Mouse (Mus musculus): ENCODE measurements around the gene Ficd.

Gene Ficd

GRCm38 (mm10) chr5:113730641-113731121 lies 4.9 kb upstream of the Ficd start:
- no peak for DNase-seq (ENCODE audit: low spot score)

- DNase-seq (ENCODE audit: low spot score) = no peak
These were observed 4.4 kb upstream of the Ficd start for GRCm38 (mm10) chr5:113731174-113731573.

DNA sequence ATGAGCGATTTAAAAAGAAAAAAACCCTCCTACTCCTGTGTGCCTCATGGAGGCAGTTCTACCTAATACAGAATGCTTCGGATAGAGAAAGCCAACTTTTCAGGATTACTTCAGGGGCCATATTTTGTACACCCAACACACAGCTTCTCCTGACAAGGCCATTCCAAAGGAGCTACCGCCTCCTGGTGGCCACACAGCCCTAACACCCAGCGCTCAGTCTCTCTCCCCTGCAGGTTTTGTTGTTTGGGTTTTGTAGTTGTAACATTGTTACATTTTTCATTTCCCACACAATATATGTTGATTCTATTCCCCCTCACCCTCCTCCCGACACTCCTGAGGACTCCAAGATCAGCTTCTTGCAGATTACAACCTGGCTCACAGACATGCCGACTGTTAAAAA lies 3.4 kb upstream of the Ficd start:
- DNase-seq (ENCODE audit: low spot score) = no peak

- DNase-seq (ENCODE audit: low spot score) = no peak
These were observed 1.2 kb upstream of the Ficd start for GRCm38 (mm10) chr5:113734376-113734775.

GRCm38 (mm10) chr5:113735023-113735344 lies 619 bp upstream of the Ficd start:
- DNase-seq (ENCODE audit: low spot score) = no peak

GRCm38 (mm10) chr5:113736113-113736502 lies 505 bp downstream of the Ficd start:
- no peak for DNase-seq (ENCODE audit: low spot score)

DNA sequence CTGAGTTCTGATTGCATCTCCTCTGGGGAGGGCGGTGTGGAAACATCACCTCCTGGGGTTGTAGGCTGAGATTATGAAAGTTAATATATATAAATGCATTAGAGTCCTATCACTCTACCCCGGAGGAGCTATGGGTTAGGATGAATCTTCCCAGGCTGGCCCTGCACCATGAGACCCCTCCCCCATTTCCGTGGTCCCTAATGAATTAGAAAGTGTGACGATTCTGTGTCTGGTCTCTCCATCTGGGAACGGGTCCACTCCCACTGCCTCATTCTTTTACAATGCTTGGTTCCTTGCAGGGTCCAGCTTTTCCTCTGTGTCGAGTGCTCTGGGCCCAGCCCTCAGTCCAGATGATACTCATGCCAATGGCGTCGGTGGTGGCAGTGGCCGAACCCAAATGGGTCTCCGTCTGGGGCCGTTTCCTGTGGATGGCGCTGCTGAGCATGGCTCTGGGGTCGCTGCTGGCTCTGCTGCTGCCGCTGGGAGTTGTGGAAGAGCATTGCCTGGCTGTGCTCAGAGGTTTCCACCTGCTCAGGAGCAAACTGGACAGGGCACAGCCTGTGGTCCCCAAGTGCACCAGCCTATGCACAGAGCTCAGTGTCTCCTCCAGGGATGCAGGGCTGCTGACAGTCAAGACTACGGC lies 1.0 kb downstream of the Ficd start:
- no peak for DNase-seq (ENCODE audit: low spot score)

DNA sequence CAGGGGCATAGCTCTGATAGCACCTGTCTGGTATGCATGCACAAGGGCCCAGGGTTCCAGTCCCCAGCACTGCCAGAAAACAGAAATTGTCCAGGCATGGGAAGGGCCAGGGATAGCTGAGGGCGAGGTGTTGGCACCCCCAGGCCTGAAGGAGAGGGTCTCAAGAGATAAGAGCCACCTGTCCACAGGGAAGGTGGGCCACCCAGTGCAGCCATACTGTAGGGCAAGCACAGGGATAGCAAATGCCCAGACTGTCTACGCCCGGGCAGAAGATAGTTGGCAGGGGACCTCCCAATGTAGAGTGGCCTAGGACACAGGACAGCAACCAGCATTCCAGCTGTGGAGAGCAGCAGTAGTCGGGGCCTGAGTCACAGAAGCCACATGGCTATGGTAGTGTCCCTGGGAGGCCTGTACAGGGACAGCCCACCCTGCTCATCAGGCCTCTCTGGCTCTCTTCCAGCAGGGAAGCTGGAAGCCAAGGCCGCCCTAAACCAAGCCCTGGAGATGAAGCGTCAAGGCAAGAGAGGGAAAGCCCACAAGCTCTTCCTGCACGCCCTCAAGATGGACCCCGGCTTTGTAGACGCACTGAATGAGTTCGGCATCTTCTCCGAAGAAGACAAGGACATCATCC lies 2.1 kb downstream of the Ficd start:
- no peak for DNase-seq (ENCODE audit: low spot score)

- no peak for DNase-seq (ENCODE audit: low spot score)
These were observed 12.0 kb downstream of the Ficd start for GRCm38 (mm10) chr5:113747629-113748028.

DNA sequence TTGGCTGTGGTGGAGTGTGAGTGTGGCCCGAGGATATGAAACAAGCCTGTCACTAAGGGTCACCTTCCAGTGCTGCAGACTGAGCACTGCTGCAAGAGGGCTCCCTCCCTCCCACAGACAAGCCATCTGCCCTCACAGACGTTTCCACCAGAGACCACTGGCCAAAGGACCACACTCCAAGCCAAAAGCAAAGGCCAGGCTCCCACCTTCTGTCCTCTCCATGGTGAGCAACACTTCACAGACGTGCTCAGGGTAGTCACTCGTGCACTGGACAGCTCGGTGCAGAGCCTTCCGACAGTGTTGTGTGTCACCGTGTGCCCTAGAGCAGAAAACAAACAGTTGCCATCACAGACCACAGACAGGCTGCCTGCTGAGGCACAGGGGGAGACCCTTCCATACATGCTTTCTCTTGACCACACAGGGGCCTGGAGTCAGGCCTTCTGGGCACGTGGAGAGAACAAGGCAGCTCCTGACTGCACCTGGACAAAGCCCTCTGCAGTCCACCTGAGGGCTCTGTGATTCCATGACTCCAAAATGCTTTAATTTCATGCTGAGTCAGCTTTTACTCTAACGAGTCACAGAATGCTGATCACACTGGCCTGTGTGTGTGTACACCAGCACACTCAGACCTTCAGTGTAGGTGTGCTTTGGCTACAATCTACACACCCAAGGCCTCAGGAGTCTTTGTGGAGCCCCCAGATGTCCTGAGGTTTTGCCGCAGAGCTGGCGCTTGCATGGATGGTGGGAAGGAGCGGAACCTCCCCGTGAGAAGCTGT lies 13.1 kb downstream of the Ficd start:
- no peak for DNase-seq (ENCODE audit: low spot score)

- DNase-seq (ENCODE audit: low spot score) = no peak
These were observed 16.0 kb downstream of the Ficd start for GRCm38 (mm10) chr5:113751521-113752157.

GRCm38 (mm10) chr5:113755347-113756030 lies 19.9 kb downstream of the Ficd start:
- no peak for DNase-seq (ENCODE audit: low spot score)

DNA sequence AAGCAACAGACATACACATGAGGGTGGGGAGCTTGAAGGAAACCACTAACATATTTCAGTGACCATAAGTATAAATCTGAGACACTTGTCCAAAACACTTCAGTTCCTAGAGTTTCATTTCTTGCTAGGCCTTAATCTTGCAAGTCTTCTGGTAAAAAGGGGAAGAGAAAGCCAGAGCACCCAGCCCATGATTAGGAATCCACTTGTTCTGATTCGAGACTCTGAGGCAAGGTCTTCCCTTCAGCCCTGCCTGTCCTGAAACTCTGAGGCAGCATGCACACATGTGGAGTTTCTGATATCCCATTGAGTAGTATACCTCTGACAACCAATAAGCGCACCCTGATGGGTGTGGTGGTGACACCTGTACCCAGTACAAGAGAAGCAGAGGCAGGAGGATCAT lies 26.0 kb downstream of the Ficd start:
- no peak for DNase-seq (ENCODE audit: low spot score)

DNA sequence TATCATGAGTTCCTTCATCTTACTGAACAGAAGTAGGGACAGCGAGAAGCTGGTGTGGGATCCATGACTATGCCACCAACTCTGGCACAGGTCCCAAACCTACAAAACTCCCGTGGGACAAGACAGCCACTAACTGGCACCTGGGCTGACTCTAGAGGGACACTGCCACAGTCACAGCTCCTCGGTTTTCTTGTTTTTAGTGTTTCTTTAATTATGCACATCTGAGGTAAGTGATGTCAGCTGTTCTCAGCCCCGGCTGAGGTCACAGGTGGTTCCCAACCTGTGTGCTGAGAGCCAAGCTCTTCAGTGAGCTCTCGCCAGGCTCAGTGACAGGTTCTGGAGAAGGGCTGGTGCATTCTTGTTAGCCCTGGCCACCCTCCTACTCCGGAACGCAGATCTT lies 28.8 kb downstream of the Ficd start:
- DNase-seq (ENCODE audit: low spot score) = no peak

GRCm38 (mm10) chr5:113765641-113766526 lies 30.3 kb downstream of the Ficd start:
- DNase-seq (ENCODE audit: low spot score) = no peak

GRCm38 (mm10) chr5:113768806-113769205 lies 33.2 kb downstream of the Ficd start:
- DNase-seq (ENCODE audit: low spot score) = no peak

- DNase-seq (ENCODE audit: low spot score) = no peak
These were observed 35.9 kb downstream of the Ficd start for GRCm38 (mm10) chr5:113771213-113772162.

GRCm38 (mm10) chr5:113772450-113772895 lies 36.9 kb downstream of the Ficd start, which contains the start of the genes Sart3 and Iscu:
Gene Sart3, minus strand, starts transcription at chr5:113772510.
Gene Iscu, plus strand, starts transcription at chr5:113772748.
- DNase-seq (ENCODE audit: low spot score) = peak; percentile 80

GRCm38 (mm10) chr5:113772905-113773519 lies 37.4 kb downstream of the Ficd start:
- no peak for DNase-seq (ENCODE audit: low spot score)
